Mouse (Mus musculus) erythroblast, adult 5-6 weeks (primary cell): ENCODE data around the gene Bnc1. TPM values are rescaled to one million over a fixed set of nuclear protein-coding genes. Genes with fewer than 3 reads are reported as not detected.

Experiments
- ATAC-seq: replicated peaks from 2 replicates; pipeline ENCODE4 v1.8.0; 2016; ENCODE audit warnings: moderate number of reproducible peaks, mild to moderate bottlenecking, moderate TSS enrichment, inconsistent platforms; ENCODE audit not compliant: poor library complexity, low FRiP score, severe bottlenecking
- total RNA-seq, 2 experiments: library from RNA; stranded (forward) in 1 of 2; stranded (reverse) in 1 of 2; fragments of 150-400 nt in 1 of 2; fragments of 200-764, 138-1000 nt in 1 of 2; gene quantifications; 2 replicates each; pipeline versions ENCODE4 v1.2.3 to v1.2.4; 2015 to 2017; ENCODE audit warnings: low replicate concordance in 2 of 2

The Bnc1 gene
- total RNA-seq, 2 experiments from 2014 or later, result not detected

GRCm38 (mm10) chr7:81978304-81978703, 13.8 kb downstream of the Bnc1 start:
- ATAC-seq, result no peak

GRCm38 (mm10) chr7:81974616-81975015, 17.5 kb downstream of the Bnc1 start:
- ATAC-seq, result no peak

- ATAC-seq, result no peak
Measured at GRCm38 (mm10) chr7:81973939-81974338, 18.2 kb downstream of the Bnc1 start.

- no peak for ATAC-seq
Measured at GRCm38 (mm10) chr7:81973339-81973738, 18.8 kb downstream of the Bnc1 start.

GRCm38 (mm10) chr7:81968975-81969374, 23.1 kb downstream of the Bnc1 start:
- no peak for ATAC-seq

- no peak for ATAC-seq
Measured at GRCm38 (mm10) chr7:81968451-81968850, 23.6 kb downstream of the Bnc1 start.

GRCm38 (mm10) chr7:81966195-81966594, 25.9 kb downstream of the Bnc1 start:
- no peak for ATAC-seq

GRCm38 (mm10) chr7:81959704-81960103, 32.4 kb downstream of the Bnc1 start:
- ATAC-seq, result no peak

GRCm38 (mm10) chr7:81954208-81954846, 37.8 kb downstream of the Bnc1 start:
- no peak for ATAC-seq

- ATAC-seq, result no peak
Measured at GRCm38 (mm10) chr7:81950499-81950898, 41.6 kb downstream of the Bnc1 start.

- ATAC-seq, result no peak
Measured at GRCm38 (mm10) chr7:81945398-81945797, 46.7 kb downstream of the Bnc1 start.

GRCm38 (mm10) chr7:81934806-81935205, 57.3 kb downstream of the Bnc1 start:
- no peak for ATAC-seq

- ATAC-seq, result no peak
Measured at GRCm38 (mm10) chr7:81934267-81934745, 57.8 kb downstream of the Bnc1 start, which contains the start of gene Hdgfl3. Gene Hdgfl3, minus strand, starts transcription at chr7:81934473.

GRCm38 (mm10) chr7:81933601-81934266, 58.4 kb downstream of the Bnc1 start:
- ATAC-seq, result no peak

GRCm38 (mm10) chr7:81933061-81933600, 59.0 kb downstream of the Bnc1 start:
- no peak for ATAC-seq

- no peak for ATAC-seq
Measured at GRCm38 (mm10) chr7:81932521-81933045, 59.5 kb downstream of the Bnc1 start.

- ATAC-seq, result no peak
Measured at GRCm38 (mm10) chr7:81928998-81929397, 63.1 kb downstream of the Bnc1 start.

- ATAC-seq, result no peak
Measured at GRCm38 (mm10) chr7:81921379-81921952, 70.6 kb downstream of the Bnc1 start.

- ATAC-seq, result no peak
Measured at GRCm38 (mm10) chr7:81920314-81920713, 71.8 kb downstream of the Bnc1 start.

- ATAC-seq, result no peak
Measured at GRCm38 (mm10) chr7:81918316-81918715, 73.8 kb downstream of the Bnc1 start.
